Mouse (Mus musculus) ovary, postnatal 14 days (tissue): Measurements from ENCODE around the gene Ccdc80.

Source experiments
- DNase-seq: peaks from one replicate; pipeline ENCODE4 v3.0.0; 2022; ENCODE audit warnings: low spot score

Ccdc80 gene

GRCm38 (mm10) chr16:45093137-45093731 is at the start of gene Ccdc80:
Gene Ccdc80 (plus strand): TSS chr16:45093402.
- DNase-seq = no peak

DNA sequence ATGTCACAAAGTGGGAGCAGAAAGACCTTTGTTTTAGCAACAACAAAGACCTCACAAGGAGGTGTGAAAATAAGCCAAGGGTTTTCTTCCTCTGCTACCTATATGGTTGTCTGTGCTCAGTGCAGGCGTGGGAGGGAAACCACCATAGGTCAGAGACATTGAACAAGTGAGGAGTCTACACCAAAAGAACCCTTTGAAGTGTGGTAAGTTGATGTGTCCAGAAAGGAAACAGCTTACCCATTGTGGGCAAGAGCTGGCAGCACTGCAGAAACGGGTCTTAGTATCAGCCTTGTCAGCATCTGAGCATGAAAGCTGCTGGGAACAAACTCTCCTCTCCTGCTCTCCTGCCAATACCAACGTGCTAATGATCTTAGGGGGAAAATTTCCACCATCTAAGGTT is 48.4 kb upstream of the Ccdc80 start:
- no peak for DNase-seq

- DNase-seq = no peak
Observed at GRCm38 (mm10) chr16:45057222-45057621, 36.0 kb upstream of the Ccdc80 start.

- DNase-seq = no peak
Observed at GRCm38 (mm10) chr16:45057922-45058321, 35.3 kb upstream of the Ccdc80 start.

DNA sequence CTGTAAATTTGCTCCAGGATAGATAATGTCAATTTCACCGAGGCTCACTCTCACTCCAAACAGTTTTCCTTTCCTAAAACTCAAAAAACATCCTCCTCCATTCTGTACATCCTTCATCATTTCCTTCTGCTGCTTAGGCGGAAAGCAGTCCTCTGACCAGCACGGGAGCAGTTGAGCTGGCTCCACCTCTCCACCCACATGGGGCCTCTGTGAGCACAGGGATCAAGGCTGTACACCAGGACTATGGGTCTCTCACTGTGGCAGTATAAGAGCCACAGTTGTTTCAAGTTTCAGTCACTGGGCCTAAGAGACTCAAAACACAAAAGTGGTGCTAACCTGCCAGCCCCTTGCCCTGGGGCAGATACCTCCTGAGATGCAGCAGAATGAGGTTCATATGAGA is 32.1 kb upstream of the Ccdc80 start:
- DNase-seq = no peak

DNA sequence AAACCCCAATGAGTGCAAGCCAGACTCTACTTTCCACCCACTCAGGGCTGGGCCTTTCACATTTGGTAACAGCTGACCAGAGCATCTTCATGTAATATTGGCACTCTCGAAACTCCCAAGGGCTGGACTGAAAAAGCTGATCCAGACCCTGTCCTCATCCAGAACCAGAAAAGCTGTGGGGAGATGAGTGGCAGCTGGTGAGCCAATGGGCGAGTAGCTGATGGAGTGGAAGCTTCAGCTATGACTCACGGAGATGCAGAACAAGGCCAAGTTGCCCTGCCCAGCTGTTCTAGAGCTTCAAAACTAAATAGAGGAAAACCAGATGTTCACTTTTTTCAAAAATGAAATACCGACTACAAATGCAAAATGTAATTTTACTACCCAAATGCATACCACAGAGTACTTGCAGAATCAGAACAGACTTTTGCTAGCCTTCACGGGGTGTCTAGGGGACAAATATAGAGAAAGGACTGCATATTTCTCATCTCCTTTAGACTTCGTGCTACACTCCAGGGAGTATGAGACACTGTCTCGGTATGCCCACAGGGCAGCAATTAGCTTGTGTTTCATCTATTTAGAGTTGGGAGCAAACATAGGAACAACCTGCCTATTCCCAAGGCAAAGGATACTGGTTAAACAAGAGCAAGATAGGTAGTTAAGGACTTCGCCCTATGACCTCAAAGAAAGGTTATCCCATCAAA is 22.7 kb upstream of the Ccdc80 start:
- DNase-seq = no peak

DNA sequence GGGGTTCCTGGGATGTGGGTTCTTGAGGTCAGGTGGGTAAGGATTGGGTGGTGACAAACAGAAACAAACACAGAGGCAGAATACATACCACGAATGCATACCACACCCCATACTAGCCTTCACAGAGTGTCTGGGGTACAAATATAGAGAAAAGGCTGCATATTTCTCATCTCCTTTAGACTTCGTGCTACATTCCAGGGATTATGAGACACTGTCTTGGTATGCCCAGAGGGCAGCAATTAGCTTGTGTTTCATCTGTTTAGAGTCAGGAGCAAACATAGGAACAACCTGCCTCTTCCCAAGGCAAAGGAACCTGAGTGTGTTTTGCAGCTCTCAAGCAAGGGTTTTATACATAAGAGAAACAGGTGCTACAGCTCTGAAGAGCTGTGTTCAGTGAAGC is 21.8 kb upstream of the Ccdc80 start:
- no peak for DNase-seq

DNA sequence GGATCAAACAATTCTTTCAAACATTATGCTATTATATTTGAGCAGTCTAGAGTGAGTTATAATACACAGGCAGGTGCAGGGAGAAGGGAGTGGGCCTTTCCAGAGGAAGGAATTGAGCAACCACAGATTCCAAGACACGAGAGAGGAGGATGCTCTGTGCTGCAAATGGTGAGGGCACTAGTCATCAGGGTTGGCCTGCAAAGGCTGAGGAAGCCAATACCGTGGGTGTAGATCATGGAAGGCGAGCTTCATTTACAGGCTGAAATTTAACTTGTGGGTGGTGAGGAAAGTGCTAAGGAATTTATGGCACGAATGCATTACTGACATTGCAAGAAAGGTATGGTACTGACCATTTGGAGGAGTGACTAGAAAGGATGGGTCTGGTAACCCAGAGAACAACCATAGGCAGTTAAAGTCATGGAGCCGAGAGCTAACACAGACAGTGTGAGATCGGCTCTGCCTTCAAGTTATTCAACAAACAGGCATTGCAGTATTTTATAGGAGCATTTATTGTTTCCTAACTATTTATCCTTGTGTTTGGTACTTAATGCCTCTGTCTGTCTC is 15.6 kb upstream of the Ccdc80 start:
- no peak for DNase-seq

GRCm38 (mm10) chr16:45079322-45079721 is 13.9 kb upstream of the Ccdc80 start:
- no peak for DNase-seq

DNA sequence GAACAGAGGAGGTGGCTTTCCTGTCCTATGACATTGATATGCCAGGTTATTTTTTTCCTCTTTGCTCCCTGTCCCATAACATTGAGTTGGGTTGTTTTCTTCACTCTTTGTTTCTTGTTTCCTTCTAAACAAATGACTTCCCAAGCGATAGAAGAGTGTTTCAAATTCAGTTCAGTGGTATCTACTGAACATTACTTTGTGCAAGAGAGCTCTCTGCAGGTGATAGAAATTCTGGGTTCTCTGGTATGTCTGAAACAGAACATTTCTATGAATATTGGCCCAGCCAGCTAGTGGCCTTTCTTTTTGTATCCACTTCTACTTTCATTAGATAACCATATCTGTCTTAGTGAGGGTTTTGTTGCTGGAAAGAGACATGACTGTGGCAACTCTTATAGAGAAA is 4.4 kb upstream of the Ccdc80 start:
- no peak for DNase-seq

DNA sequence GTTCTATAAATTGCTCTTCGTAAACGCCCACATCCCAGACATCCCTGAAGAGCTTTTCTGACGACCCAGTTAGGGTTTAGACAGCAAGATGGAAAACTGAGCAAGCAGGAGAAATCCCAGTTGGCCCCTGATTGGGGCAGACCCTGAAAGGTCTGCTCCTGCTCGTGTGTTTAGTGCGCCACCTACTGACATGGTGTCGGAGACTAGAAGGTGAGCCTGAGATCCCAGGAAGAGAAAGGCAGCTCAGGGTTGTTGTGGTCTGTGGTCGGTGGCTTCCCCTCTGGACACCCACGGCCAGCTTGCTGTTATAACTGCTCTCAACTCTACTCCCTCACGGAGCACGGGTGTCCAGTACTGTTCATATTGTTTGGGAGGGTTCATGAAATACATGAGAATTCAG is 3.2 kb upstream of the Ccdc80 start:
- DNase-seq = peak; percentile 70

DNA sequence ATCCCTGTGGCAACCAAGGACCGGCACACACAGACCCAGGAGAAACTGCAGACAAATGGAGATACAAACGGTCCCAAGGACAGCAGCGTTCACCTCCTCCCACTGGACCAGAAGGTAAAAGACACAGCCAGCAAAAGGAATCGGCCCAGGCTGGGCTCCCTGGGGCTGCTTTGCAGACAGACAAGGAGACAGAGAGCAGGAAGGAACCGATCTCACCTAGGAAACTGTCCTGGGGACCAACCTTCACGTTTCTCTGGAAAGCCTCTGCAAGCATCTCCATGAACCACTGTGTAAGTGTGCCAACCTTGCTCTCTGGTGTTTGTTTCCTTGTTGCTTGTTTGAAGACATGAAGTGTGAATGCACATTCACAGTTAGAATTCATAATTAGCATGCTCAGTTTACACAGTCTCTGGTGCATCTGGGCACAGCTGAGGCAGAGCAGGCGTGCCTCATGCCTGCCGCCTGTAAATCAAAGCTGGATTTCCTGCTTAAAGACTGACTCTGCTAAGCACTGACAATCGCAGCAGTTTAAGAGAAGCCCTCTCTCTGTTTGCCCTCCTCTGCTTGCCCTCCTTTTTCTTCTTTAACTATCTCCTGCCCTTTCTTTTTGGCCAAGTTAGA is 1.0 kb downstream of the Ccdc80 start:
- no peak for DNase-seq

- no peak for DNase-seq
Observed at GRCm38 (mm10) chr16:45095030-45095429, 1.8 kb downstream of the Ccdc80 start.

- no peak for DNase-seq
Observed at GRCm38 (mm10) chr16:45095561-45096482, 2.6 kb downstream of the Ccdc80 start.

DNA sequence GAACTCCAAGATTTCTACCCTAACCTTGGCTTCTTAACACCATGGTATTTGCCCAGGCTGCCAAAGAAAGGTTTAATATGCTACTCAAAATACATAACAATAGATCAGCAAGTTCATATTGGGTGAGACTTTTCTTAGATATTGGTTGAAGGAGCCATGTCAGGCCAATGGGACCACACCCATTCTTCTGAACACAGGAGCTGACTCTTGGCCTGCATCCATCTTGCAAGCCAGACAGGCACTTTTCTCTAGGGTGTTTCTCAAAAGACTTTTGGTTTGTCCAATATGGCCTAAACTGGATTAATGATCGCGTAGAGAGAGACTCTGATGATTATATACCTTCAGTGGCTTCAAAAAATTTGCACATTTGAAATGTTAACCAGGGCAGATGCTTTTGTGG is 4.3 kb downstream of the Ccdc80 start:
- no peak for DNase-seq

DNA sequence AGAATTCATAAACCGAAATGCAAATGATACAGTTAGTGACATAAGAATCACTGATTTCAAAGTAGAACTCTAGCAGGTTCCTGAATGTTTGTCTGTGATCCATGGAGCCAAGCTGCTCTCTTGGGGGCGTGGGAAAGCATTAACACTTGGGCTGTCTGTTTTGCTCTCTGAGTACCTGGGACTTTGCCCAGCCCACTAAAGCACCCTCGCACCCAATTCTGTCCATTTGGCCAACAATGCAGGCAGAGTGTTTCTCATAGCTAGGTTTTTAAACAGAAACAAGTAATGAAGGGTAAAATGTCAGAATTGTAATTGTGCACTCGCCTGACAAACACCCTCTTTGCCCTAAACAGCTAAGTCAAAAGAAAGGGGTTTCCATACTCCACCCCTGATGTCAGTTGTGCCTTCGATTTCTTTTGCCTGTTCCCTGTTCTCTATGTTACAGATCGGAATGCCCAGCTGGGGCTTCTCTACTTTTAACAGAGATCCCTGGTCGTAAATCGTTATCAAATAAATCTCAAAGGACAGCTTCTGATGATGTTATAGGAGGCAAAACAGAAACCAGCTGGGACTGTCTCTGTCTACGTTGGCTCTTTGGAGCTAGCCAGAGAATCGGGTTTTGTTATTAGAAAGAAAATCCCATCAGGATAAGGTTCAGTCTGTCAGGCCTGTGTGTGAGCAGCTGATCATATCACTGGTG is 5.1 kb downstream of the Ccdc80 start:
- DNase-seq = no peak

DNA sequence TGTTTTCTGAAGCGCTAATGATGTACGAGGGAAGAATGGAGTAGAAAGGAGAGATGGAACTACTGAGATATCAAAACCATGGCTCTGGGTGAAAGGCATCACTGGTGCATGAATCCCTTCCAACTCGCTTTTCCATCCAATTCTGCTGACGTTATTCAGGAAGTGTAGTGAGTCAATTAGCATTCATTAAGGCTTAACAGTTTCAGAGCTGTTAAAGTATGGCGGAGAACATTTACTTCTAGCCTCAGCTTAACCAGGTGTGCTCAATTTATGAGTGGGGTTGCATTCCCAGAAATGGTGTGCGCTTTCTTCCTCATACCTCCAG is 5.6 kb downstream of the Ccdc80 start:
- DNase-seq = no peak

GRCm38 (mm10) chr16:45100892-45101291 is 7.7 kb downstream of the Ccdc80 start:
- DNase-seq = no peak

DNA sequence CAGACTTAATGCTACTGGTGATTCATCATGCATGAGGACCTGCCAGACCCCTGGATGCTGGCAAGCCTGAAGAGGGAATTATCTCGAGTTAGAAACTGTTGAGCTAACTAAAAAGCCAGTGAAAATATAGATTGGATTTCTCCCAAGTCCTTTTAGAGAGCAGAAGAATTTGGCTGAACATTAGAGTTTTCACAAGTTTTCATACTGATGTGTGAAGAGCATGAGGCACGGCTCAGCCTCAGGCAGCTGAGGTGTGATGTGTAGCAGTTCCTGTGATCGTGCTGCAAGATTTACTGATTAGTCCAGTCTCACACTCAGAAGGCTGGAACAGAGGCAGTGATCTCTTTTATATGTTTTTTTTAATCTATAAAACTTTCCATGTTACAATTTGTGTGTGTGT is 11.8 kb downstream of the Ccdc80 start:
- DNase-seq = no peak

DNA sequence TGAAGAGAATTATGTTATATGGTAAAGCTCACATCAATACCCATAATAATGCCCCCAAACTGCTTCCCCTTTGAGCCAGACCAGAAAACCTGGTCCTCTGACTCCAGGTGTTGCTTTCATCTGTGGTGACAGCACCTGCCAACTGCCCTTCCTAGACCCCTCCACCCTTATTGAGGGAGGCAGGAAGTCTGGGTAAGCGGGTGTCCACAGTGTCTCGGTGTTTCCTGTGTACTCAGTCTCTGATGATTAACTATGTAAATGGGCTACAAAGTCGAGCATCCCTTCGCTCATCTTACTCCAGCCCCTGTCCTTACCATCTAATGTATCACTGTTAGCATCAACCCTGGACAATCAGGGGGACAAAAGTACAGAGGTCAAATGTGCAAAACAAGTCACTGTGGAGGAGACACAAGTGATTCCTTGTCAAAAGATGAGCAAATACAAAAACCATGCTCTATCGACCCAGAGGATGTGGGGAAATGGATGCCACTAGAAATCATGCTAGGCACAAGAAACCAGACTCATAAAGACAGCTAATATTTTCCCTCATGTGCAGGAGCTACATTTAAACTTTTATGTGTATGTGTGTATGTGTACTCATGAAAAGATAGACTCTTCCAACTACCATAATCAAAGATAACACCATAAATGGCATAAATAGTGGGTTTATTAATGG is 15.1 kb downstream of the Ccdc80 start:
- DNase-seq = no peak

GRCm38 (mm10) chr16:45110498-45110897 is 17.3 kb downstream of the Ccdc80 start:
- no peak for DNase-seq
